Mouse (Mus musculus) left cerebral cortex, postnatal 4 days (tissue): Measurements from ENCODE around the gene Fam173a. TPM values are rescaled to one million over a fixed set of nuclear protein-coding genes. Genes with fewer than 3 reads are reported as not detected.
A peak's percentile ranks its signal among the peaks of the same experiment; 100 is the strongest.
"Not testable (repeated sequence)": the region's sequence is repeated elsewhere in the genome, so short reads cannot be mapped to it uniquely, and the experiment has no call there.

ENCODE experiments used
- DNase-seq: peaks from one replicate; pipeline ENCODE4 v3.0.0-alpha.2; 2022
- intact Hi-C: fragments of 180-260 bp; cut with DNase I; formaldehyde crosslinking; loops from one replicate; pipeline ENCODE4 v1.15.1; 2025
- microRNA-seq: library from miRNA; unstranded; fragments of <30 nt; microRNA quantifications from one replicate; pipeline ENCODE4 v1.2.0, GENCODE M21; 2022
- total RNA-seq, 2 experiments: library from RNA; stranded (reverse); gene quantifications; 2 replicates each; pipeline ENCODE4 v1.2.3; 2021

Fam173a gene
- total RNA-seq, 2 experiments from 2014 or later, result 50.6 to 61.1 TPM

DNA sequence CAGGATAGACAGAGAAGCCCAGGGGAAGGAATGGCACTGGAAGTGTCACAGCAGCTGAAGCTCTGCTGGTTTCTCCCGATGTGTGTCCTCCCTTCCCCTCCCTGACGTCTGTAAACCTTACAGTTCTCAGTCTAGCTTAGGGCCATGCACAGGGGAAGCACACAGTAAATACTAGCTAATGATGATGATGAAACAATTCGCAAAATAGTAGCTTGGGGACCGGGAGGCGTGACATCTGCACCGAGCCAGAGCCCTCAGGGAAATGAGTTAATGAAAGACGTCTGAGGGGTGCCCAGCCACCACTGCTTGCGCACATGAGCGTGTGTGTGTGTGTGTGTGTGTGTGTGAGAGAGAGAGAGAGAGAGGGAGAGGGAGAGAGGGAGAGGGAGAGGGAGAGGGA lies 23.4 kb downstream of the Fam173a start:
- DNase-seq, result no peak

DNA sequence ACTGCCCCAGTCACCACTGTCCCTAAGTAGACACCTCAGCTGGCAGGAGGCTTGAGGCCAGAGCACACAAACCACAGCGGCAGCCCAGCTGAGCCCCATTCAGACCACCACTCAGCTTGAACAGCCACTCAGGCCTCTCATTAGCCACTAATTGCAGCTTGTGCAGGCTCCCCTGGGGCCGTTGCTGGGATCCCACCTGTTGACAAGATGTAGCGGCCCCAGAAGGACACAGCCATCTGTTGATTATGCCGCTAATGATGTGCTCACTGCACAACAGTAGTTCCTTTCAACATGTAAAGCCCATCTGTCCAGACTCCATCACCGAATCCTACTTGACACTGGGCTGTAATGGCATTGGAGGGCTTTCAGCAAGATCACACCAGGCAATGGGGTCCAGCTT lies 26.8 kb downstream of the Fam173a start:
- no peak for DNase-seq
- intact Hi-C loops, result no loop called here

More for the DNA sequence above, 23.4 kb downstream of the Fam173a start:
- intact Hi-C loops, result no loop called here

- no peak for DNase-seq
- intact Hi-C loops, result no loop called here
Observed at GRCm38 (mm10) chr17:25762591-25762990, 30.1 kb downstream of the Fam173a start.

DNA sequence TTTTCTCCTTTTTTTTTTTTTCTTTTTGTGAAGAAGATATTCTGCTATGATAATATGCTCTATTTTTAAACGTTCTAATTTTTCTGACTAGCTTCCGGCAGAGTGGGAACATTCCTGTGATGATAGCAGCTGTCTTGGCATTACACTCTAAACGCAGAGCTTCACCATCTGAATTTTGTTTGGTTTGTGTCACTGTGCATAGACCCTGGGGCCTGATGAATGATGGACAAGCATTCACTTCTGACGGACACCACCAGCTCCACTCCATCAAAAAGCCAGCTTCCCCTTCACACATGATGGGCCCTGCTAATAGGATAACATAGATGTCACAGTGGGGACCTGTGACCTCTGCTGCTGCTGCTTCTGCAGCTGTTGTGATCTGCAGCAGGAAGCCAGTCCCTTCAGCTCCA lies 31.1 kb downstream of the Fam173a start:
- no peak for DNase-seq
- intact Hi-C loops, result no loop called here

DNA sequence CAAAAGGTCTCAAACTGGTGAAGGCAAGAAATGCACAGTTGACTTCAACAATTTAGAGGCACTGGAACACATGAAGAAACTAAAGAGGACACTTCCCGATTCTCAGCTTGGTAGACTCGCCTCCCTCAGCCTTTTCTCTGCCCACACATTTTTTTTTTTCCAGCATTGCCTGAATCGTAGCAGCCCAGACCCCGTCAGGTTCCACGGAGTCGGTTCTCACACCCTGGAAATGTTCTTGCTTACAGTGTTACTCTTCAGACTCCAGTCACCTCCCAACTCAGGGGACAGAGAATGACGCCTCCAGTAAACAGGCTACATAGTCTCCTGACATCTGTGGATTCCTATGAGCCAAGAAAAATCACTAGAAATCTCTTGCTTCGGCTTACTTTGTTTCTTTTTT lies 32.6 kb downstream of the Fam173a start:
- no peak for DNase-seq
- intact Hi-C loops, result no loop called here

GRCm38 (mm10) chr17:25757691-25758090 lies 35.0 kb downstream of the Fam173a start:
- no peak for DNase-seq
- intact Hi-C loops, result no loop called here

GRCm38 (mm10) chr17:25756378-25757242 lies 36.1 kb downstream of the Fam173a start:
- intact Hi-C loops, result no loop called here
- DNase-seq, result no peak

DNA sequence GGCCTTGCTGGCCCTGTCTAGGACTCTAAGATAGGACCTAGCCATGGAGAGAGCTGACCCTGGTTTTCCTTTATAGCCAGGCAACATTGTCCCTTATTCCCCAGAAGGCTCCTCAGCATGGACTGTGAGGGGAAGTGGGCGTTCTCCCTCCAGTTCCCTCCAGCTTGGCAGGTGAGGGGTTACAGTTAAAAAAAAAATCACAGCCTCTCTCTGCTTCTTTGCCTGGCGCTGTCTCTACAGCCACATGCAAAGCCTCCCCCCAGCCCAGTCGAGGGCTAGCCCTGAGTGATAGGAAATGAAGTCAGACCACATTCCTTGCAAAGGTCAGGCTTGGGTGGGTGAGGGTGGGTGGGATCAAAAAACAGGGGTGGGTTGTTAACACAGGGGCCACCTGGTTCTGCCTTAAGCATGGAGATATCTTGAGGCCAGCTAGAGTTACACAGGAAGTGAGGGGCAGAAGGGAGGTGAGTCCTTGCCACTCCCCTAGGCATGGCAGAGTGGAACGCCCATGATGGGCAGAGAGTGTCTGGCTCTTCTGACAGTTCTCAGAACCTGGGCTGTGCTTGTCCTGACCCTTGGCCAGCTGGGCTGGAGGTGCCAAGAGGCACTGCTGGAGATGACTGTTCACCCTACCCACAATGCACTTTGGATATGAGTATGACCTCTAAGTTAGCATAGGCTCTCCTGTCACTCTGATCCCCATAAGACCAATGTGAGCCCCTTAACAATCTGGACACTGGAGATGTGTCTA lies 36.9 kb downstream of the Fam173a start:
- no peak for DNase-seq
- intact Hi-C loops, result no loop called here

GRCm38 (mm10) chr17:25755086-25755485 lies 37.6 kb downstream of the Fam173a start:
- intact Hi-C loops, result no loop called here
- no peak for DNase-seq

- intact Hi-C loops, result no loop called here
- DNase-seq, result no peak
Observed at GRCm38 (mm10) chr17:25754241-25754640, 38.5 kb downstream of the Fam173a start, which contains the start of gene Msln. Msln (minus strand) TSS chr17:25754378.

GRCm38 (mm10) chr17:25751446-25751845 lies 41.3 kb downstream of the Fam173a start:
- peak; percentile 75 for DNase-seq
- intact Hi-C loops, result no loop called here

DNA sequence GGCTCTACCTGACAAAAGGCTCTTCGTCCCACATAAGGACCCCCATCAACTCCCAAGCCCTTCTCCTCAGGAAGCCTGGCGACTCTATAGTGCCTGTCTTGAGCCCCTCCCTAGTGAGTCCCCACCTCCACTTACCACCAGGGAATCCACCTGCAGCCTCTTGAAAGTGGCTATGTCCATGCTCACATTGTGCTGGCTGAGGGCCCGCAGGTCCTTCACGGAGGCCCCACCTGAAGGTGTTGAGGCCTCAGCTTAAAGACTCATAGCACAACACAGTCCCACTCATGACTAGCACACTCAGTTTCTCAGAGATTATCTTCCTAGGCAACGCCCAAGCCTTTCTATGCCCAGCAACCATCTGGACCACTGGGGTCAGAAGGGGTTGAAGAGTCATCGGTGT lies 43.4 kb downstream of the Fam173a start:
- DNase-seq, result no peak
- intact Hi-C loops, result no loop called here

DNA sequence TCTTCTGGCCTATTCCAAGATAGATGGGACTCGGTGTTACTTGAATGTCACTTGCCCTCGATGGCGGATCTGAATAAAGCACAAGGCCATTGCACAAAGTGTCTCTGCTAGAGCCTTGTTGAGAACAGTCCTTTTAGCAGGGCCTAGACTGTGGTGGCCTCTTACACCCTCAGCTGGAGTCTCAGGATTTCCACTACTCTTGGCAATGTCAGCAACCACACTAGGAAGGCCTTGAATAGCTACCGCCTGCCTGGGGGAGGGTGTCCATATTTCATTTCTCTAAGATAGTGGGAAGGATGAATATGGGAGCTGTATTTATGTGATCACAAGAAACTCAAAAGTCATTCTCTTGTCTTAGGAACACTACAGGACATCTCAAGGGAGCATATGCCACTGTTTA lies 44.5 kb downstream of the Fam173a start:
- intact Hi-C loops, result no loop called here
- no peak for DNase-seq

GRCm38 (mm10) chr17:25744311-25744710 lies 48.4 kb downstream of the Fam173a start:
- DNase-seq, result no peak
- intact Hi-C loops, result no loop called here

GRCm38 (mm10) chr17:25743831-25744230 lies 48.9 kb downstream of the Fam173a start:
- no peak for DNase-seq
- intact Hi-C loops, result no loop called here

- intact Hi-C loops, DNase-seq: not testable (repeated sequence)
Observed at GRCm38 (mm10) chr17:25741471-25741870, 51.2 kb downstream of the Fam173a start.

Small RNAs within 50 kb of the gene (microRNA-seq; reads per million reads assigned to microRNA genes)
- gene Gm25083, result not detected
- gene Mir3082, result 2.1 reads per million
- gene Mir6966, result 2.4 reads per million

Other genes starting within 250 kb of the Fam173a start
- gene Sox8, start 222.2 kb downstream of the Fam173a start, total RNA-seq, result 10 to 100 TPM; 29.9 to 38.1 TPM
- 10 to 100 TPM; 19.4 to 21.5 TPM for gene Lmf1, start 213.8 kb downstream of the Fam173a start, total RNA-seq
- 10 to 100 TPM in 1 of 2 experiments, 1 to 10 TPM in 1; 9.9 to 16.3 TPM for gene Gng13, start 75.7 kb downstream of the Fam173a start, total RNA-seq
- 1 to 10 TPM; 4.3 to 5.8 TPM for gene Chtf18, start 65.5 kb downstream of the Fam173a start, total RNA-seq
- gene Rpusd1, start 65.2 kb downstream of the Fam173a start, total RNA-seq, result 10 to 100 TPM; 21.1 to 25.4 TPM
- gene Mslnl, start 56.9 kb downstream of the Fam173a start, total RNA-seq, result not detected
- gene Msln, start 38.5 kb downstream of the Fam173a start, total RNA-seq, result 1 to 10 TPM; 3.0 to 3.9 TPM
- gene Narfl, start 19.1 kb downstream of the Fam173a start, total RNA-seq, result 10 to 100 TPM; 24.1 to 25.1 TPM
- 10 to 100 TPM; 82.0 to 98.4 TPM for gene Haghl, start 7.2 kb downstream of the Fam173a start, total RNA-seq
- gene Ccdc78, start 6.3 kb downstream of the Fam173a start, total RNA-seq, result not detected
- gene AC134908.4, start 2.8 kb upstream of the Fam173a start, total RNA-seq, result not detected
- gene Metrn, start 4.2 kb upstream of the Fam173a start, total RNA-seq, result 10 to 100 TPM; 45.8 to 56.7 TPM
- gene Fbxl16, start 16.2 kb upstream of the Fam173a start, total RNA-seq, result 100 to 1,000 TPM; 130 to 132 TPM
- gene Wdr24, start 30.7 kb upstream of the Fam173a start, total RNA-seq, result 10 to 100 TPM; 25.2 to 26.5 TPM
- 10 to 100 TPM; 54.8 to 55.1 TPM for gene Jmjd8, start 36.0 kb upstream of the Fam173a start, total RNA-seq
- gene Stub1, start 40.5 kb upstream of the Fam173a start, total RNA-seq, result 100 to 1,000 TPM; 162 to 171 TPM
- gene Rhbdl1, start 44.4 kb upstream of the Fam173a start, total RNA-seq, result 10 to 100 TPM; 58.5 to 61.5 TPM
- gene Gm20683, start 48.9 kb upstream of the Fam173a start, total RNA-seq, result 10 to 100 TPM; 22.7 to 26.6 TPM
- gene Rhot2, start 52.0 kb upstream of the Fam173a start, total RNA-seq, result 10 to 100 TPM; 58.5 to 65.2 TPM
- 10 to 100 TPM; 37.4 to 39.4 TPM for gene Wdr90, start 68.6 kb upstream of the Fam173a start, total RNA-seq
- 10 to 100 TPM; 16.7 to 18.3 TPM for gene Mcrip2, start 75.9 kb upstream of the Fam173a start, total RNA-seq
- 10 to 100 TPM; 24.1 to 25.8 TPM for gene Mettl26, start 82.2 kb upstream of the Fam173a start, total RNA-seq
- 1 to 10 TPM; 1.3 to 2.2 TPM for gene Wfikkn1, start 88.0 kb upstream of the Fam173a start, total RNA-seq
- gene Rab40c, start 126.8 kb upstream of the Fam173a start, total RNA-seq, result 10 to 100 TPM; 47.0 to 47.2 TPM
- 100 to 1,000 TPM in 1 of 2 experiments, 10 to 100 TPM in 1; 87.1 to 104 TPM for gene Pigq, start 152.0 kb upstream of the Fam173a start, total RNA-seq
- not detected for gene Nhlrc4, start 152.1 kb upstream of the Fam173a start, total RNA-seq
- not detected for gene A930017K11Rik, start 159.7 kb upstream of the Fam173a start, total RNA-seq
- gene Capn15, start 192.9 kb upstream of the Fam173a start, total RNA-seq, result 10 to 100 TPM; 42.2 to 45.9 TPM